Mouse (Mus musculus): ENCODE data around the gene Gabarap.

DNA sequence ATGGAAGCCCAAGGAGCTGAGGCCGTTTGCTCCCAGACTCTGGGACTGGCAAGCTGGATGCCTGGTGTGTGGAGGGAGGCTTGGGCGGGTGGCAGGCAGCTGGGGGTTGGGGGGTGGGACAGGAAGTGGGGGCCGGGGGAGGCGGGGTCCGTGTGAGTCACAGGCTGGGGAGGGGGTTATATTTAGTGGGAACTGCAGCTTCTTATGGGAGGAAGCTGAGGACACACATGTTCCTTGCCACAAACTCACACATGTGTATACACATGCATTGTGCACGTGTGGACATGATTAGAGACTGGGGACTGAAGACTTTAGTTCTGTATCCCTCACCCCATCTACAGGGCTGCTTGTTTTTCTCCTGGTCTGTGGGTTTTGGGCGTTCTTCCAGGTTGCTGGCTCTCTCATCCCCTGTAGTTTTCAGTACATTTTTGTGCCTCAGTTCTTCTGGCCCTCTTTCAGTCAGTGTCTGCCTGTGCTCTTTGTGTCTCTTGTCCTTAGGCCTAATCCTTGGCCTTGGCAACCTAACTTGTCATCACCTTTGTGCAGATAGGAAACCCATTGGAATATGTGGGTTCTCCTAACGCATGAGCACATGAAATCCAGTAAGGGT is 29.2 kb downstream of the Gabarap start:
- TF ChIP-seq HCFC1 (IDR thresholded peaks at IDR 0.05; ENCODE audit: borderline replicate concordance, insufficient read depth, low read length) (no peak), MAFK (IDR thresholded peaks at IDR 0.05; ENCODE audit: insufficient read depth, low read depth, low read length) (no peak), ZC3H11A (IDR thresholded peaks at IDR 0.05; ENCODE audit: borderline replicate concordance, low read depth, low read length) (no peak), ZNF384 (IDR thresholded peaks at IDR 0.05; ENCODE audit: low read depth, low read length) (no peak)
